Mouse (Mus musculus) splenic B cell, adult 2 months (primary cell): Measurements from ENCODE around the gene Tmem33.

ENCODE experiments used
- DNase-seq: peaks from one replicate; pipeline ENCODE4 v3.0.0-alpha.2; 2011; ENCODE audit warnings: low read depth, low spot score
- H3K27me3 ChIP-seq: 2 replicates; pipeline ENCODE4 v1.6.1; 2012; ENCODE audit warnings: mild to moderate bottlenecking, low read length, moderate library complexity, mixed read lengths; ENCODE audit not compliant: control insufficient read depth, poor library complexity, insufficient read depth, severe bottlenecking
- H3K36me3 ChIP-seq: 2 replicates; pipeline ENCODE4 v1.6.1; 2012; ENCODE audit warnings: mild to moderate bottlenecking, low read length, moderate library complexity, mixed read lengths; ENCODE audit not compliant: control insufficient read depth, poor library complexity, insufficient read depth, severe bottlenecking

Tmem33 gene

DNA sequence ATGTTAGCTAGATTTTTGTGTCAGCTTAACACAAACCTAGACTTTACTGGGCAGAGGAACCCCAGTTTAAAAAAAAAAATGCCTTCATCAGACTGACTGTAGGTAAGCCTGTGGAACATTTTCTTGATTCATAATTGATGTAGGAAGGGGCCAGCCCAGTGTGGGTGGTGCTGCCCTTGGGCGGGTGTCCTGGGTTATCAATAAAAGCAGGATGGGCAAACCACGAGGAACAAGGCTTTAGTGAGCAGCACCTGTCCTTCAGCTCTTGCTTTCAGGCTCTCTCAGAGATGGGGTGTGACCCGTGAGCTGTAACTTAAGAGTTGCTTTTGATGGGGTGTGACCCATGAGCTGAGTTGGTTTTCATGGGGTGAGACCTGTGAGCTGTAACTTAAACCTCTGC lies 34.7 kb downstream of the Tmem33 start:
- Histone ChIP-seq H3K27me3 (no peaks in the 10 kb centered on the region), H3K36me3 (no peaks in the 10 kb centered on the region)
- DNase-seq, result no peak

- no peak for DNase-seq
- no peaks in the 10 kb centered on the region for H3K36me3 ChIP-seq
- H3K27me3 ChIP-seq, result no peaks in the 10 kb centered on the region
These were observed 35.3 kb downstream of the Tmem33 start for GRCm38 (mm10) chr5:67295682-67296081.

DNA sequence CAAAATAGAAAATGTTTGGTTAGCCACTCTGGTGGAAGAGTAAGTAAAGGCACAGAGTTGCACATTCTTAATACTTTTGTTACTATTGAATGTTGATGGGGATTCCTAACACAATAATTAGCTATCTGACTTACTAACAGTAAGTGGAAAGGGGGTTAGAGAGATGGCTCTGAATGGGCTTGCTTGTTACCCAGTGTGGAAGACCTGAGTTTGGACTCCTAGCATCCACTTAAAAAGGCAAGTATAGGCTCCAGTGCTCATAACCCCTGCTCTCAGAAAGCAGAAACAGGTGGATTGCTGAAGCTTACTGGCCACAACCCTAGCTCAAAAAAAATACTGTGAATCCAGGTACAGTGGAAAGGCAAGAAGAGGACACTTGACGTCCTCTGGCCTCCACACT lies 35.8 kb downstream of the Tmem33 start:
- Histone ChIP-seq H3K27me3 (no peaks in the 10 kb centered on the region), H3K36me3 (no peaks in the 10 kb centered on the region)
- no peak for DNase-seq

DNA sequence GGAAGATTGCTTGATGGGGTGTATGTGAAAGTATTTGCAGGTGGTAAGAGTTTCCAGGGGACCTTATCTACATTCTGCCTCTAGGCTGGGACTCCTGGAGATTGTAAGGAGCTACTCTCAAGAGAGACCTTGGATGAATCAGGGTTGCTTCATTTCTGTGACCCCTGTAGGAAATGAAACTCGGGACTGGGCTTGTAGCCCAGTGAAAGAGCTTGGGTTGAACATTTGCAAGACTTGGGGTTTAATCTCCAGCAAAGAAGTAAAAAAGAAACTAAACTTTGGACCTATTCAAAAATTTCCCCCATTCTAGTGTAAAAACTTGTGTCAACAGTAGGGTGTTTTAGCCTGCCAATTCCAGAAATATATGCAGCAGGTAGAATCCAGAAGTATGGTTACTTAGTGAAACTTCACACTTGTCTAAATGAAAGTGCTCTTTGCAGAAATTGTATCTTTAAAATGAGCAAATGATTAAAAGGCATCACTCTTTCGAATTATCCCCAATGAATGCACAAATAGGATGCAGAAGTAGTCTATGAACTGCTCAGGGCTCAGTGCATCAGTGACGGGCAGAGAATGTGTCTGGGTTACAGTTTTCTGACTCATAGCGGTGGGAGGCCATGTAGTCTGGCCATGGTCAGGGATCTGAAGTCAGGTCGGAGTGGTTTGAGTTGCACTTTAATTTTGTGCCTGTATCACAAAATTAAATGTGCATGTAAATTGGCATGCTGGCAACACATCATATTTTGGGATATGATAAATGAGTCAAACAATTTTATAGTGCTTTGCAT lies 36.9 kb downstream of the Tmem33 start:
- Histone ChIP-seq H3K36me3 (no peaks in the 10 kb centered on the region), H3K27me3 (no peaks in the 10 kb centered on the region)
- no peak for DNase-seq

DNA sequence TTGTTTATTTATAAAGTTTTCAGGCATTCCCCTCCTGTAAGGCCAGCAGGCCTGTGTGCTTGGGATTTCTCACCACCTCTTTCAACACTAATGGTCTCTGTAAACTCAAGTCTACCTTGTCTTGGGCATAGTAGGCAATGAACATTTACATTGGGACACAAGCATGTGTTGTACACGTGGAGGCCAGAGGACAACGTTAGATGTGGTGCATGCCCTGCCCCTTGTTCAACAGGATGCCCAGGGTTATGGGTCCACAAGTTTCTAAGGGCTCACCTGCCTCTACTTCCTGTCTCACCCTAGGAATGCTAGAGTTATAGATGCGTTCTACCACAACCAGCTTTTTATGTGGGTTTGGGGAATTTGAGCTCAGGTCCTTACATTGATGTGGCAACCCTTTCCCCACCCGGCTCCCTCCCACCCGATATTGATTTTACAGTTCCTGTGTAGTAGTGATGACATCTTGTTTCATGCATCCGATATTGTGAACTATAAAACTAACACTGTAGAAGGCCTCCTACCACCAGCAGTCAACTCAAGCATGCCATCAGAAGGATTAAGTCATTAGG lies 39.6 kb downstream of the Tmem33 start:
- DNase-seq, result no peak
- no peaks in the 10 kb centered on the region; the same call in 1 of the 2 replicates for H3K36me3 ChIP-seq

GRCm38 (mm10) chr5:67300926-67301597 lies 40.7 kb downstream of the Tmem33 start:
- Histone ChIP-seq H3K36me3 (no peaks in the 10 kb centered on the region; the same call in 1 of the 2 replicates), H3K27me3 (no peaks in the 10 kb centered on the region)
- no peak for DNase-seq

More for the DNA sequence above, 39.6 kb downstream of the Tmem33 start:
- no peaks in the 10 kb centered on the region for H3K27me3 ChIP-seq

DNA sequence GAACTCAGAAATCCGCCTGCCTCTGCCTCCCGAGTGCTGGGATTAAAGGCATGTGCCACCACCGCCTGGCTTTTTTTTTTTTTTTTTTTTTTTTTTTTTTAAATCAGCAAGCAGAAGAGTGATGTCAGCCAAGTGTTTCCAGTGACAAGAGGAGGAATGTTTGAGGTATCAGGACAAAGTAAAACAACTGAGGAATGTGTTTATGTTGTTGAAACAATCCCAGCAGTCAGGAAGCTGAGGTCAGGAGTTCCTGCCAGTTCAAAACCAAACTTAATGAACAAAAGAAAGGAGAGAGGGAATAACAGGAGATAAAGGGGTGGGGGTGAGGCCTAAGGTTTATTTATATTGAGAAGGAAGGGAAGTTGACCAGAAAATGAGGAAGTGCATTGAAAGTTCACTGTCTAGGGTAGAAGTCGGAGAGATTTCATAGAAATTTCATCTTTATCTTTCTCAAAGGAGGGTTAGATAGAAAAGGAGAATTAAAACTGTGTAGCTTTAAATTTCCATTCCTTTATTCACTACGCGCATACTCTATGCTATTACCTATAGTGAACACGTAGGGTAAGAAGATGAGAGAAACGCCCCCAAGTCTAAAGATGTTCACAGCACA lies 41.5 kb downstream of the Tmem33 start:
- no peaks in the 10 kb centered on the region; the same call in 1 of the 2 replicates for H3K36me3 ChIP-seq
- DNase-seq, result peak; percentile 35
- no peaks in the 10 kb centered on the region for H3K27me3 ChIP-seq

- DNase-seq, result no peak
- no peaks in the 10 kb centered on the region; the same call in 1 of the 2 replicates for H3K36me3 ChIP-seq
- H3K27me3 ChIP-seq, result no peaks in the 10 kb centered on the region
These were observed 43.5 kb downstream of the Tmem33 start for GRCm38 (mm10) chr5:67303816-67304215.

- Histone ChIP-seq H3K36me3 (no peaks in the 10 kb centered on the region; the same call in 1 of the 2 replicates), H3K27me3 (no peaks in the 10 kb centered on the region)
- peak; percentile 91 for DNase-seq
These were observed 46.5 kb downstream of the Tmem33 start, which contains the start of gene Slc30a9 for GRCm38 (mm10) chr5:67306698-67307521. Gene Slc30a9 (plus strand): TSS chr5:67306955.

- no peaks in the 10 kb centered on the region; the same call in 1 of the 2 replicates for H3K36me3 ChIP-seq
- DNase-seq, result no peak
These were observed 47.4 kb downstream of the Tmem33 start for GRCm38 (mm10) chr5:67307659-67308222.

DNA sequence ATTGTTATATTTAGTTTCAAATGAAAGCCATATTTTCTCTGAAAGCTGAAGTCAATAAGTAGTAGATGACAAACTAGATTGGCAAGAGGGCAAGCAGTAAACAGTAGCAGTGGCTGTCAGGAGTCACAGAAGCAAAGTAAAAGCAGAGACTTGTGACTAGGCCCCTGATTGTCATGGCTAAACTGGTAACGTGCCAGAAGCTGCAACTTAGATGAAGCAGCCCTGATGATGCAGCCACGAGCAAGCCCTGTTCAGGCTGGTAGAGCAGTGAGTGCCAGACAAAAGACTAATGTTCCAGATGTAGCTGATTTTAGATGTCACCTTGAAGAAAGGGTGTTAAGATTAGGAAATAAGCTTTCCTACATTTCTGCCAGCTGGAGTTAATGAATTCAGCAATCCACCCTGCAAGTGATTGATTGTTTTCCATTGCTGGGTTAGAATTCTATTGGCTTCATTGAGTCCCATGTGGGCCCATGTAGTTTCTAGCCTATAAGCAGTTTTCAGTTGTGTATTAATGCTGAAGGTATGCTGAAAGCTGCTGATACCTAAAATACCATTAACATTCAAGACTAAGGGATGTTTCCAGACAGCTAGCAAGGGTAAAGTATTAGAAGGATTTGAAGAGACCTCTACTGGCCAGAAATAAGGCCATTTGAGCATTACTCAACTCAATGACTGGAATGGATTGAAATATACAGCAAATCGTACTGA lies 51.6 kb downstream of the Tmem33 start:
- Histone ChIP-seq H3K36me3 (no peaks in the 10 kb centered on the region), H3K27me3 (no peaks in the 10 kb centered on the region)
- DNase-seq, result no peak

More at GRCm38 (mm10) chr5:67307659-67308222, 47.4 kb downstream of the Tmem33 start:
- no peaks in the 10 kb centered on the region for H3K27me3 ChIP-seq

GRCm38 (mm10) chr5:67312522-67312851 lies 52.1 kb downstream of the Tmem33 start:
- Histone ChIP-seq H3K27me3 (no peaks in the 10 kb centered on the region), H3K36me3 (no peaks in the 10 kb centered on the region)
- DNase-seq, result no peak

GRCm38 (mm10) chr5:67321656-67322268 lies 61.4 kb downstream of the Tmem33 start:
- 0 out of 2 replicates have a peak, but pooled peaks cover 3% of the 10 kb centered on the region for H3K36me3 ChIP-seq

More at GRCm38 (mm10) chr5:67321656-67322268, 61.4 kb downstream of the Tmem33 start:
- no peaks in the 10 kb centered on the region for H3K27me3 ChIP-seq
- no peak for DNase-seq
